Mouse (Mus musculus): ENCODE measurements around the gene Olfr658.

Gene Olfr658

GRCm38 (mm10) chr7:104646841-104647482, at the start of gene Olfr658:
Gene Olfr658, minus strand, starts transcription at chr7:104647305.
- DNase-seq = peak; percentile 12

DNA sequence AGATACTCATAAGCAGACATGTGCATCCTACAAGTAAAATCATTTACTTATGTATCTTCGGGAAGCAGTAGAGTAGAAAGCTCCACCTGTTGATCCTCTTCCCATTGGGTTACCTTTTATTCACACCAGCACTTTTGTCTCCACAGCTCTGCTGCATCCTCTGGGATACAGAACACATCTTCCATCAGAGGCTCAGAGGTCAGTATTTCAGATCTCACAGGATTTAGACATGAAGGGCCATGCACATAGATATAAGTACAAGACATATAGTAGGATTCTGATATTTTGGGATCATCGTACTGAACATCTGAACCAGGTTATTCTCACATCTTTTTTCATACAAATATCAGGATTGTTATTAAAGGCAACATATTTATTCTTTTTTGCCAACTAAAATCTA, 39.1 kb upstream of the Olfr658 start, which contains the start of gene Olfr661:
Gene Olfr661, plus strand, starts transcription at position 301 of the 400 bp plus-strand sequence.
- DNase-seq = no peak

GRCm38 (mm10) chr7:104666453-104666852, 19.3 kb upstream of the Olfr658 start, which contains the start of gene Olfr659:
Gene Olfr659, plus strand, starts transcription at chr7:104666753.
- no peak for DNase-seq

DNA sequence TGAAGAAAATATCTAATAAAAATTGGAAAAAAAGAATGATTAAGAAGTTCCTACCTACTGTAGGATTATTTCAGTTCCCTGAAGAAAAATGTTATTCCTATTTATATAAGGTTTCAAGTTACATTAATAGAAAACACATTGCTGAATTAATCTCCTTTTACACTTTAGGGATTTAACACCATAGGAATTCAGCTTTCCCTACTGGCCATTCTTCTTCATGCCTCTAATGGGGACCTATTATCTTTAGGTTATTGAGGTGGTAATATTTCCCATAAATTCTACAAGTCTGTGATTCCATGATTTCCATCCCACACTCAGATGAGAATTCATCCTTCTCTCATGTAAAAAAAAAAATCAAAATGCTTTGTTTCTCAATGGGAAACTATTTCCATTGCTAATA, 22.6 kb downstream of the Olfr658 start, which contains the start of gene Olfr657:
Gene Olfr657, plus strand, starts transcription at position 301 of the 400 bp plus-strand sequence.
- DNase-seq = no peak

DNA sequence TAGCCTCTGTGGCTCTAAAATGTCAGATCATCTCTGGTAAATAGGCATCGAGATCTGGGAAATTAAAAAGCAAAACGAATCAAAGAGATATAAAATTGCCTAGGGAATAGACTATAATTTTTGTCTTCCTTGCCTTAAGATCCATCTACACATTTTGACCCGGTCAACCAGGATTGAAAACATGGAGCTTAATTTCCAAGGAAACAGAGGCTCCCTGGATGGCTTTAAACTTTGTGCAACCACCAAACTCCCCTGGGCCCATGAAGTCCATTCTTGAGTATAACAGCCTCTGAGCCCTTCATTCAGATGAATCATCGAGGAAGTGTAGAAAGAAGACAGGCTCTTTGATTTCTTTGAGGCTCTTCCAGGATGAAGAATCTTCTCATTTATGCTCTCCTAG, 33.5 kb downstream of the Olfr658 start, which contains the start of gene Olfr656:
Gene Olfr656, plus strand, starts transcription at position 301 of the 400 bp plus-strand sequence.
- no peak for DNase-seq

DNA sequence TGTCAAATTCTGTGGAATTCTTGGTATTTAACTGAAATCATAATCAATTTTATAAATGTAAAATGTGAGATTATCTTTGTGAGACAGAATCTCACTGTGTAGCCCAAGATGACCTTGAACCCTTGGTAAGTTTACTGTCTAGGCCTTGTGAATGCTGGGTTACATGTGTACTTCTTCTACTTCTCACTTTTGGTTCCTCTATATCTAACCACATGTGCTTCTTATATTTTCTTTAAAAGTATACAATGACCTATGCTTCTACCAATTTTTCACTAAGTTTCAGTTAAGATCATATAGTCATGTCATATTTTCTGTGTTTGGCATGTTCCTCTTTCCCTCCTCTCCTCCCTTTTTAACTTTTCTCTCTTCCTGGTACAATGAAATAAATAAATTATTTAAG, 42.4 kb downstream of the Olfr658 start:
- DNase-seq = no peak

DNA sequence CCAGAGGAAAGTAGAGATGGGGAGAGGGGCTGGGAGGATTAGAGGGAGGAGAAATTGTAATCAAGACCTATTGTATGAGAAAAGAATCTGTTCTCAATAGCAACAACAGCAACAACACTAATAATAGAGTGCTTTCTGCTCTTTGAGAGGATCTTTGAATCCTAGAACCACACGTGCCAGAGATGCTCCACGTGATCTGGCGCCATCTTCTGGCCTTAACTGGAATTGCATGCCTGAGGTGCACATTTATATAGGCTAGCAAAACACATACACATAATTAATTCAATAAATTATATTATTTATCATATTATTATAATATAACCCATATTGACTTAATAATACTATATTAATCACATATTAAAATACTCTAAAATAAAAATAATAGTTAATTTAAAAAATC, 43.9 kb downstream of the Olfr658 start:
- no peak for DNase-seq

GRCm38 (mm10) chr7:104601679-104602078, 45.4 kb downstream of the Olfr658 start, which contains the start of gene Olfr655:
Gene Olfr655, minus strand, starts transcription at chr7:104601779.
- no peak for DNase-seq

All from layer of hippocampus, adult 9-11 months (tissue).